Mouse (Mus musculus) embryonic fibroblast, embryonic 13.5 days (primary cell): ENCODE results near the gene Sptbn1.

Experiments
- CTCF ChIP-seq: IDR thresholded peaks from 2 replicates; pipeline ENCODE4 v1.5.1; 2011; ENCODE audit warnings: mild to moderate bottlenecking, control low read depth, low read length, moderate library complexity, borderline replicate concordance; ENCODE audit not compliant: insufficient read depth
- POLR2A ChIP-seq: IDR thresholded peaks from 2 replicates; pipeline ENCODE4 v1.6.1; 2011; ENCODE audit warnings: low read depth, mild to moderate bottlenecking, control low read depth, low read length, moderate library complexity

DNA sequence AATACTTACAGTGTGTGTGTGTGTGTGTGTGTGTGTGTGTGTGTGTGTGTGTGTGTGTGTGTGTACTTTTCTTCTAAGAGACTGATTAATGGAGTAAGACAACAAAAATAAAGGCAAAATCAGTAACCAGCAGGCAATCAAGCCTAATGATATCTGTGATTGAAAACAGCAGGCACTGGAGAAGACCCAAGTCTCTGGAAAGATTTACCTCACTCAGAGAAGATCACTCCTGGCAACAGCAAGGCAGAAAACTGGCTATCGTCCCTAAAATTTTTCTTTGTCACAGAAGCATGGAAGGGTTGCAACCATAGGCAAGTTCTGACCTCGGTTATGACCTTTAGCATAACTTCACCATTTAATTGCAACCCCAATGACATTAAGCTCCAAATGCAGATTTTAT, 112.1 kb downstream of the Sptbn1 start:
- no peak for TF ChIP-seq CTCF
- no peak for TF ChIP-seq POLR2A
